Mouse (Mus musculus) embryonic facial prominence, embryonic 13.5 days (tissue): ENCODE data around the gene Fam173b. TPM values are rescaled to one million over a fixed set of nuclear protein-coding genes. Genes with fewer than 3 reads are reported as not detected.

Experiments
- ATAC-seq: fragments of 200-750 bp; cut with Nextera tagmentation; 2 replicates; pipeline ENCODE4 v1.8.0; 2017; ENCODE audit warnings: low read depth; ENCODE audit not compliant: insufficient number of reproducible peaks, insufficient read depth, low FRiP score, low TSS enrichment
- H3K27ac ChIP-seq: fragments of 300-500 bp; sonication (generic); 2 replicates; pipeline ENCODE4 v1.5.1; 2015; ENCODE audit warnings: moderate library complexity, mild to moderate bottlenecking, inconsistent platforms
- H3K27me3 ChIP-seq: fragments of 300-500 bp; sonication (generic); 2 replicates; pipeline ENCODE4 v1.6.1; 2015; ENCODE audit warnings: mild to moderate bottlenecking, inconsistent platforms
- H3K36me3 ChIP-seq: fragments of 300-500 bp; sonication (generic); 2 replicates; pipeline ENCODE4 v1.6.1; 2015; ENCODE audit warnings: mild to moderate bottlenecking, inconsistent platforms
- H3K4me1 ChIP-seq: fragments of 300-500 bp; sonication (generic); 2 replicates; pipeline ENCODE4 v1.6.1; 2015; ENCODE audit warnings: inconsistent platforms
- H3K4me2 ChIP-seq: fragments of 300-500 bp; sonication (generic); 2 replicates; pipeline ENCODE4 v1.6.1; 2015; ENCODE audit warnings: moderate library complexity, mild to moderate bottlenecking, inconsistent platforms
- H3K4me3 ChIP-seq: fragments of 300-500 bp; sonication (generic); 2 replicates; pipeline ENCODE4 v1.5.1; 2015; ENCODE audit warnings: mild to moderate bottlenecking, inconsistent platforms
- H3K9ac ChIP-seq: fragments of 300-500 bp; sonication (generic); 2 replicates; pipeline ENCODE4 v1.6.1; 2015; ENCODE audit warnings: mild to moderate bottlenecking, inconsistent platforms
- H3K9me3 ChIP-seq: fragments of 300-500 bp; sonication (generic); 2 replicates; pipeline ENCODE4 v1.6.1; 2016; ENCODE audit warnings: inconsistent platforms
- WGBS: fragments of 180-500 bp; shearing (Covaris S2); methylation state at CpG from one replicate; pipeline ENCODE4 v1.1.7; 2015; ENCODE audit warnings: mixed read lengths; 5-methylcytosine and 5-hydroxymethylcytosine counted together
- polyA plus RNA-seq: library from polyadenylated mRNA; unstranded; fragments of >200 nt; fragmentation: Nextera tagmentation; extraction: Ambion mirVana; gene quantifications from 2 replicates; pipeline ENCODE4 v1.2.1, GENCODE M21; 2015

Fam173b gene
- polyA plus RNA-seq, 1 experiment from 2014 or later = 12.8 TPM

DNA sequence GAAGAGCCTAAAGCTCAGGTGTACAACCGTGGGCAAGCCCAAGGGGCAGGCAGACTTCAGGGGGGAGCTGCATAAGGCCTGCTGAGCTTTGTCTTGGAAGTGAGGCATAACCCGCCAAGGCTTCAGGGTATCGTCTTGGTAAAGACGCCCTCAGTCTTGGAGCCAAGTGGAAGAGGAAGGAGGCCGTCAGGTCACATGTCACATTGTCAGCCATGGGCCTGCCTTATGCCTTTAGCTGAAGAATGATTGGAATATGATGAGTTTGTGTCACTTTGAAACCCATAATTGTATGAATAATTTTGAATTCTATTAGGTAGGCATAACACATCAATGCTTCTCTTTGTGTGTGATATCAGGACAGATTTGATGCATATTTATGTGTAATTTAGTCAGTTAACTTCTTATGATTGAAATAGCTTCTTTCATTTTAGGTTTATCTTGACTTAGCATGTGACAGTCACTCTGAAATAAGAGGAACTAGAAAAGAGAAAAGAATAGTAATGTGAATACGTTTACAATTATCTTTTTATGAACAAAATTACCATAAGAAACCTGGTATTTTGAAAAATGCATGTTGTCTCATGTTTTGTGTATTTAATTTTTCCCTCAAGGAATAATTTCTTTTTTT is 12.3 kb downstream of the Fam173b start:
- 85% methylated on average over 6 of the region's 6 CpGs for WGBS
- Histone ChIP-seq H3K27me3 (no peaks in the 10 kb centered on the region), H3K9ac (no peak overlapping the region), H3K4me2 (no peak overlapping the region), H3K27ac (no peak overlapping the region), H3K4me3 (no peak overlapping the region), H3K36me3 (peaks cover 26% of the 10 kb centered on the region), H3K4me1 (peaks cover 8% of the 10 kb centered on the region; the same call in 1 of the 2 replicates), H3K9me3 (no peaks in the 10 kb centered on the region)
- ATAC-seq = no peak

DNA sequence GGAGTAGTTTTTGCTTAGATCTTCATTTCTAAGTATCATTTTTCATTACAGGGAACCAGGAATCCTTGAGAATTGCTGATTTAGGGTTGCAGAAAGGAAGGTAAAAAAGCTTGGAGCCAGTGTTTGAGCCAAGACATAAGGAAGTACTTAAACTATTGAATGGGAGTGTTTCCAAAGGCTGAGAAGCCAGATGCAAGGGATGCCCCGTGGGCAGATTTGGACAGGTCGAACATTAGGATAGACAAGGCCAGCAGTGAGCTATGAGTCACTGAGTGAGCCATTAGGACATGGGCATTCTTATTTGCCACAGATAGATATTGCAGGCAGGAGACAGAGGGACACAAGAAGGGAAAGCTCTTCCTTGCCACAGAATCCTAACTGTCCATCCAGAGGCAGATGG is 13.0 kb downstream of the Fam173b start:
- H3K9ac ChIP-seq = no peak overlapping the region
- no peak overlapping the region for H3K4me3 ChIP-seq
- H3K27me3 ChIP-seq = no peaks in the 10 kb centered on the region
- no peak overlapping the region for H3K27ac ChIP-seq
- no peak for ATAC-seq
- peaks cover 8% of the 10 kb centered on the region; the same call in 1 of the 2 replicates for H3K4me1 ChIP-seq
- no peaks in the 10 kb centered on the region for H3K9me3 ChIP-seq
- H3K36me3 ChIP-seq = peaks cover 30% of the 10 kb centered on the region
- WGBS = 31% methylated on average over 2 of the region's 2 CpGs
- H3K4me2 ChIP-seq = no peak overlapping the region

DNA sequence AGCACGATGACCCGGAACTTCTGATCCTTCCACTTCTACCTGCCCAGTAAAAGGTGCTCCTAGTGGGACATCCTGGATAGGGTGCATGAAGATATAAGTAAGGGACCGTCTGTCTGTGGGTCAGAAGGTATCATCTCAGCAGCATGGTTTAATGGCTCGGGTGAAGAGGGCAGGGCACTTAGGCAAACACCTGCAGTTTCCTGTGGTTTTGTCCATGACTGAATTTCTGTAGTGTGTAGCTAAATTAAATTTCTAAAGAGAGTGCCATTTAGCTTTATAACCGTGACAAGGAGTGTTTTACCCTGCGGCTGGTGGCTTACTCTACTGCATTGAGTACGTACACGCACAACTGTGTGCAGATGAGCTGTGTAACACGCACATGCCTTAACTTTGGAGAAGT is 15.6 kb downstream of the Fam173b start:
- H3K27ac ChIP-seq = no peak overlapping the region
- no peak overlapping the region for H3K9ac ChIP-seq
- WGBS = 86% methylated on average over 9 of the region's 9 CpGs
- H3K36me3 ChIP-seq = peaks cover 37% of the 10 kb centered on the region
- no peak for ATAC-seq
- H3K4me1 ChIP-seq = no peaks in the 10 kb centered on the region
- no peak overlapping the region for H3K4me3 ChIP-seq
- no peaks in the 10 kb centered on the region for H3K27me3 ChIP-seq
- H3K9me3 ChIP-seq = no peaks in the 10 kb centered on the region
- H3K4me2 ChIP-seq = no peak overlapping the region

DNA sequence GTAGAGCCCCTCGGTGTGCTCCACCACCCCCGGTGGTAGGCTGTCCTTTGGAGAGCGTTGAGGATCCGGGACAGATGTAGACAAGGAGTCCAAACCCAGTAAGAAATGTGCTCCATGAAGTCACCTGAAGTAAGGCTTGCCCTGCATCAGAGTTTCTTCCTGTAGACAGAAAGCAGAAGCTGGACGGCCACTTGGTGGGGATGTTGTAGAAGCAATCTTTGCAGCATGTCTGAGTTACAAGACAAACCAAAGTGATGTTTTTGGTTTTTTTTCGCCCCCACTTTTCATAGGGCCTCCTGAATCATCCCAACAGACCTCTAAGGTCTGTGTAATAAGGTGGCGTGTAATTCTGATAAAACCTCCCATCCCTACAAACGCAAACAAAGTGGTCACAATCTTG is 17.9 kb downstream of the Fam173b start:
- 83% methylated on average over 8 of the region's 8 CpGs for WGBS
- Histone ChIP-seq H3K9me3 (no peaks in the 10 kb centered on the region), H3K27ac (no peak overlapping the region), H3K9ac (no peak overlapping the region), H3K27me3 (no peaks in the 10 kb centered on the region), H3K4me3 (no peak overlapping the region), H3K4me1 (no peaks in the 10 kb centered on the region), H3K4me2 (no peak overlapping the region), H3K36me3 (peaks cover 45% of the 10 kb centered on the region)
- no peak for ATAC-seq

DNA sequence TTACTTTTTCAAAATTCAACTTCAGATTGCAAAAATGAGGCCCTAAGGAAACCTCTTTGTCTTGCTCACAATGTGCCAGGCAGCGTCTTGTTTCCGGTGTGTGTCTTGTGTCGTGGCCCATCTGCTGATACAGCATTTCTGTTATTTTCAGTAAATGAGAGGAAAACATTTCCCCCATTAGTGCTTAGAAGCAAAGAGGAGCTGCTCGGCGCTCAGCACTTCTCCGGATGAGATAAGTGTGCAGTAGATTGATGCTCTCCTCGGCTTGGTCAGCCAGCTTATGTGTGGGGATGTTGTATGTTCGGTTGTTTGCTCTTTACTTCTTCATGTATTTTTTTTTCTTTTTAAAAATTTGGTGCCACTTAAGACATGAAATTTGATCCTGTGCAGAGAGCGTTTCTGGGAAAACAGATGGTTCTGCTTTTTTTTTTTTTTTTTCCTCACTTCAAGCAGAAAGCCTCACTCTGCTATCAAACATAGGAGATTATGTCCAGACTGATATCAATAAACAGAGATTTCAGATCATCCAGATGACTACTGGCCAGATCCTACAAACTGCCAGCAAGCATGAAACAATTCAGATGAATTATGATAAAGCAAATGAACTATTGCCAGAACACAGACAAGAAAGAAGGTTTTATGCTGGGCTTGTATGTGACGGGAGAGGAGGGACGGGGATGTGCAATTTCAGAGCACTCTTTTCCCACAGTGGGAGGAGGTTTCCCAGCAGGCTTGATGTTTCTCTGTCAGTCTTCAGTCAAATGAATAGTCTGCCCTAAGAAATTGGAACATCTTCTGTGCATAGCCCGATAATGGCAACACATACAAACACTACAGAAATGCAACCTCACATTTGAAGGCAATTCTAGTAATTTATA is 25.9 kb downstream of the Fam173b start:
- Histone ChIP-seq H3K4me3 (no peak overlapping the region), H3K4me1 (peaks cover 25% of the 10 kb centered on the region), H3K4me2 (peak overlapping the region; percentile 21; the same call in 1 of the 2 replicates), H3K36me3 (peaks cover 8% of the 10 kb centered on the region), H3K9ac (no peak overlapping the region), H3K27ac (peak overlapping the region; percentile 73), H3K9me3 (no peaks in the 10 kb centered on the region), H3K27me3 (no peaks in the 10 kb centered on the region)
- 18% methylated on average over 12 of the region's 12 CpGs for WGBS
- ATAC-seq = no peak

DNA sequence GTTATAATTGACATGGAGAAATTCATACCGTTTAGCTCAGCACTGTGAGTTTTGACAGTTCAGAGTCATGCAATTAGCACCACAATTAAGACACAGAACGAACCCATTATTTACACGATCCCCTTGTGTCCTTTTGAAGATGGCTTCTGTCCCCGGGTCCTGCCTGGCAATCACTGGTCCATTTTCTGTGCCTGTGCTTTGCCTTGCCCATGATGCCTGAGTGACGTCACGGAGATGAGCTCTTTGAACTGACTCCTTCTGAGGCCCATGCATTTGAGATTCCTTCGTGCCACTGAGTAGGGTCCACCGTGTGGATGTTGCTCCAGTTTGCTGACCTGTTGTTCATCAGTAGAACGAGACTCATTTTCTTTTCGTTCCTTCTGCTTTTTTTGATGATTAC is 26.5 kb downstream of the Fam173b start:
- H3K27ac ChIP-seq = no peak overlapping the region

DNA sequence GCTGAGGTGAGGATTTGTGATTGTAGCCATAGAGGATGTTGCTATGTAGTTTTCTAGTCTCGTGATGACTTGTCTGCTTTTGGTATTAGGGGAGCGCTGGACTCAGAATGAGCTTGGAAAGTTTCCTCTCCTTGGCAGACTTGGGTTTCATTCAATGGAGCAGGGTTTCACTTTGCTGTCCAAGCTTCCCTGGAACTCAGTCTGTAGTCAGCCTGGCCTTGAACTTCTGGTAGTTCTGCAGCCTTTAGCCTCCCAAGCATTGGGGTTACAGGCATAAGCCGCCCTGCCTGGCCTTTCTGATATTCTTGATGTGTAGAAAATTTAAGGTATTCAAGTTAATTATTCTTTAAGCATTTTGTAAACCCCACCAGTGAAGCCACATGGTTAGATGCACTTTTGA is 27.9 kb downstream of the Fam173b start:
- Histone ChIP-seq H3K27ac (no peak overlapping the region), H3K9me3 (no peaks in the 10 kb centered on the region), H3K9ac (no peak overlapping the region), H3K4me3 (no peak overlapping the region), H3K4me1 (peaks cover 25% of the 10 kb centered on the region), H3K27me3 (no peaks in the 10 kb centered on the region), H3K4me2 (no peak overlapping the region), H3K36me3 (no peaks in the 10 kb centered on the region)
- no peak for ATAC-seq
- WGBS = 85% methylated on average over 3 of the region's 3 CpGs

More for the DNA sequence above, 26.5 kb downstream of the Fam173b start:
- no peak overlapping the region for H3K4me3 ChIP-seq
- H3K36me3 ChIP-seq = peaks cover 8% of the 10 kb centered on the region
- no peak for ATAC-seq
- no peak overlapping the region for H3K4me2 ChIP-seq
- no peaks in the 10 kb centered on the region for H3K27me3 ChIP-seq
- H3K4me1 ChIP-seq = peaks cover 25% of the 10 kb centered on the region
- H3K9ac ChIP-seq = no peak overlapping the region
- WGBS = 60% methylated on average over 10 of the region's 10 CpGs
- no peaks in the 10 kb centered on the region for H3K9me3 ChIP-seq

DNA sequence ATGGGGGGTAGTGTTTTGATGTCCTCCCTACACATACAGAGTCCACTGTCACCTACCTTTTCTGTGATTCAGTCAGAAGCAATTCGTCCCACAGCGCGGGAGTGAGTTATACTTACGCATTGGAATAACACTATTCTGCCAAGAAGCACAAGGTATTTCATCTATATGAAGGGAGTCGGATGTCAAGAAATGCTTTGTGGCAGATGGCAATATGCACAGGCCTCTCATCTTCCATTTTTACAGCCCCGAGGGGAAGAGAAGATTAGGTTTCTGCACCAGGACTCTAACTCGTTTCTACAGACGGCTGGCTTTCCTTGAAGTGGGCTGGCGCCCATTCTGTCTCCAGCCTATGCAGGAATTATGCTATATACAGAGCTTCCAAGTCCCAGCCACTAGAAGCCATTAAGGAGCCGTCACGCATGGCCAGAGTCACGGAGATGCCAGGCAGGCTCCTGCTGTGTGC is 29.8 kb downstream of the Fam173b start:
- no peak for ATAC-seq
- peaks cover 25% of the 10 kb centered on the region for H3K4me1 ChIP-seq
- peak overlapping the region; percentile 22 for H3K4me2 ChIP-seq
- no peaks in the 10 kb centered on the region for H3K27me3 ChIP-seq
- no peak overlapping the region for H3K4me3 ChIP-seq
- WGBS = 26% methylated on average over 12 of the region's 12 CpGs
- no peaks in the 10 kb centered on the region for H3K36me3 ChIP-seq
- H3K9ac ChIP-seq = no peak overlapping the region
- 0 out of 2 replicates have a peak overlapping the region, but pooled peaks have one; percentile 16 for H3K27ac ChIP-seq
- no peaks in the 10 kb centered on the region for H3K9me3 ChIP-seq

DNA sequence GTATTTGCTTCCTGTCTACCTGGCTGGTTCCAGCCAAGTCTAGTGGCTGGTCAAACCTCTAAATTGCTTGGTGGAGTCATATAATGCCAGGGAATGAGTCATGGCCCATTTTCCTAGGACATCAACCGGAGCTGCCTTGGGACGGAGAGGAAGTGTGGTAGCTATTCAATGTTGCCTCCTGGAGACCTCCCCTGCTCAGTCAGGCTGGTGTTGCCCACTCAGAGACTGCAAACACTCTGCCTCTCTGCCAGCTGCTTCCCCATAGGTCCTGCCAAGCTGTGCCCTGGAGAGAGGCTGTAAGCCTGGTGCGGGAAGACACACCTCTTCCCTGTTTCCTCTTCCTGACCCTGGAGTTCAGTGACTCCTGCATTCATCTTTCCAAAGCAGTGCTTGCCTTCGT is 30.8 kb downstream of the Fam173b start:
- H3K27me3 ChIP-seq = no peaks in the 10 kb centered on the region
- H3K4me3 ChIP-seq = no peak overlapping the region
- WGBS = 76% methylated on average over 4 of the region's 4 CpGs
- ATAC-seq = no peak
- H3K9me3 ChIP-seq = no peaks in the 10 kb centered on the region
- no peak overlapping the region for H3K9ac ChIP-seq
- H3K4me2 ChIP-seq = no peak overlapping the region
- H3K36me3 ChIP-seq = no peaks in the 10 kb centered on the region
- H3K27ac ChIP-seq = no peak overlapping the region
- H3K4me1 ChIP-seq = peaks cover 20% of the 10 kb centered on the region

DNA sequence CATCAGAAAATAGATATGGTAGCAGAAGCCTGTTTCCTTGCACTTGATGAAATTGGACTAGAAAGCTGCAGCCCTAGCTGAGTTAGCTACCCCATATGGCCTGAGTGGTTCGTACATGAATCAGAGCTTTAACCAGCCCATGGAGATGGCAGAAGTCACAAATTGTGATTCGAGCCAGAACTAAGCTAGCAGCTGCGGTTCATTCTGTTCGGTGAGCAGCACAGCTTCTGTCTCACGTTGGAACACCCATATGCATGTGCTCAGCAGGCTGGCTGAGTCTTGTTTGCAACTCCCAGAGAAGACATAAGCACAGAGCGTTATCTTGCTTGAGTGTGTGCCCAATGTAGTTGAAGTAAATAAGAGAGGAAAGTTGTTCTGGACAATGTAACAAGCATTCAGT is 32.9 kb downstream of the Fam173b start:
- H3K9me3 ChIP-seq = no peaks in the 10 kb centered on the region

DNA sequence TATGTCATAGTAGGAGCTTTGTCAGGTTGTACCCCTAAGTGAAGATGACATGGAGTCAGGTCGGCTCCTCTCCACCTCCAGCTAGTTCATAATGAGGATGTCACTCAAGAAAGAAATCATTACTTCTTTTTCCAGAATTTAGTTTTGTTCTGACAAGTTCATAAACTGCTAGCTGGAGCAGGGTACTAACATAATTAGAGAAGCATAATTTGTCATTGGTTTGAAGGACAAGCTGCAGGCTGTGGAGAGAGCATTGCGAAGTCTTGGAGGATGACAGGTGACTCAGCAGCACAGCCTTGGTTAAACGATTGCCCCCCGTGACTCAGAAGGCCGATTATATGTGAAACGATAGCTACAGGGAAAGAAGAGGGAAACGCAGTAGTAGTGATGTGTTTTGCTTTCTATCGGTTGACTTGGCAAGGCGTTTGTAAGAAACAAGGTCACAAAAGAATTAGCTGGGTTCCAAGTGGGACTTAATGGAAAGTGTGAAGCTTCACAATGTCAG is 34.5 kb downstream of the Fam173b start:
- no peak overlapping the region for H3K9ac ChIP-seq
- H3K36me3 ChIP-seq = no peaks in the 10 kb centered on the region
- ATAC-seq = no peak
- H3K4me1 ChIP-seq = peaks cover 9% of the 10 kb centered on the region
- H3K4me3 ChIP-seq = no peak overlapping the region
- H3K9me3 ChIP-seq = no peaks in the 10 kb centered on the region
- WGBS = 79% methylated on average over 9 of the region's 9 CpGs
- H3K27ac ChIP-seq = no peak overlapping the region
- no peak overlapping the region for H3K4me2 ChIP-seq
- no peaks in the 10 kb centered on the region for H3K27me3 ChIP-seq

More for the DNA sequence above, 32.9 kb downstream of the Fam173b start:
- Histone ChIP-seq H3K27me3 (no peaks in the 10 kb centered on the region), H3K36me3 (no peaks in the 10 kb centered on the region), H3K27ac (no peak overlapping the region), H3K9ac (no peak overlapping the region), H3K4me1 (peaks cover 9% of the 10 kb centered on the region), H3K4me2 (no peak overlapping the region), H3K4me3 (no peak overlapping the region)
- ATAC-seq = no peak
- WGBS = 65% methylated on average over 6 of the region's 6 CpGs

DNA sequence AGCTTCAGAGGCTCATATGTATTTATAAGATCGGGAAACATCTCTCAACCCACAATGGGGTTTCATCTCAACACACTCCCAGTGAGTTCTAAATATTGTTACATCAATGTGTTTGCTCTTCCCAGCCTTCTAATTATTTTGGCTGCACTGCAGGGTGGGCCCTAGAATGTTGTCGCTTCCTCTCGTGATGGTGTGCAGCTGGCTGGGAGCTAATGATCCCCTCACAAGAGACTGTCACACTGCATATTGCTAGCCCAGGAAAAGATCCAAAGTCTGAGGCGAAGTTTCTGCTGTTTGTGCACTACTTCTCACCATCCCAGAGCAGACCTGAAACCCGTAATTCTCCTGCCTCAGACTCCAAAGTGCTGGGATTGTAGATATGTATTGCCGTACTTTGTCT is 45.6 kb downstream of the Fam173b start:
- no peak for ATAC-seq
- no peaks in the 10 kb centered on the region for H3K9me3 ChIP-seq
- no peak overlapping the region for H3K9ac ChIP-seq
- no peaks in the 10 kb centered on the region for H3K4me1 ChIP-seq
- no peak overlapping the region for H3K4me2 ChIP-seq
- H3K4me3 ChIP-seq = no peak overlapping the region
- H3K27ac ChIP-seq = no peak overlapping the region
- H3K27me3 ChIP-seq = no peaks in the 10 kb centered on the region
- 85% methylated on average over 6 of the region's 6 CpGs for WGBS
- no peaks in the 10 kb centered on the region for H3K36me3 ChIP-seq
